Mouse (Mus musculus) stomach, embryonic 15.5 days (tissue): ENCODE data around the gene Ppil6. TPM values are rescaled to one million over a fixed set of nuclear protein-coding genes. Genes with fewer than 3 reads are reported as not detected.
A peak's percentile ranks its signal among the peaks of the same experiment; 100 is the strongest.
"Not testable (repeated sequence)": the region's sequence is repeated elsewhere in the genome, so short reads cannot be mapped to it uniquely, and the experiment has no call there.

Experiments
- ATAC-seq: fragments of 200-750 bp; cut with Nextera tagmentation; 2 replicates; pipeline ENCODE4 v1.8.0; 2017; ENCODE audit warnings: low read depth, moderate number of reproducible peaks, moderate TSS enrichment; ENCODE audit not compliant: insufficient read depth, low FRiP score
- H3K27ac ChIP-seq: fragments of 300-500 bp; sonication (generic); 2 replicates; pipeline ENCODE4 v1.5.1; 2015; ENCODE audit warnings: mild to moderate bottlenecking, inconsistent platforms
- H3K27me3 ChIP-seq: fragments of 300-500 bp; sonication (generic); replicated peaks from 2 replicates; pipeline ENCODE4 v1.6.1; 2015; ENCODE audit warnings: inconsistent platforms
- H3K36me3 ChIP-seq: fragments of 300-500 bp; sonication (generic); 2 replicates; pipeline ENCODE4 v1.6.1; 2015; ENCODE audit warnings: inconsistent platforms
- H3K4me1 ChIP-seq: fragments of 300-500 bp; sonication (generic); 2 replicates; pipeline ENCODE4 v1.6.1; 2015; ENCODE audit warnings: inconsistent platforms
- H3K4me2 ChIP-seq: fragments of 300-500 bp; sonication (generic); 2 replicates; pipeline ENCODE4 v1.6.1; 2015; ENCODE audit warnings: mild to moderate bottlenecking, inconsistent platforms
- H3K4me3 ChIP-seq: fragments of 300-500 bp; sonication (generic); replicated peaks from 2 replicates; pipeline ENCODE4 v1.5.1; 2015; ENCODE audit warnings: inconsistent platforms
- H3K9ac ChIP-seq: fragments of 300-500 bp; sonication (generic); 2 replicates; pipeline ENCODE4 v1.6.1; 2015; ENCODE audit warnings: inconsistent platforms
- H3K9me3 ChIP-seq: fragments of 300-500 bp; sonication (generic); 2 replicates; pipeline ENCODE4 v1.6.1; 2016; ENCODE audit warnings: inconsistent platforms
- WGBS: fragments of 180-500 bp; shearing (Covaris S2); methylation state at CpG from one replicate; pipeline ENCODE4 v1.1.7; 2015; 5-methylcytosine and 5-hydroxymethylcytosine counted together
- polyA plus RNA-seq: library from polyadenylated mRNA; unstranded; fragments of >200 nt; fragmentation: Nextera tagmentation; extraction: Ambion mirVana; gene quantifications from 2 replicates; pipeline ENCODE4 v1.2.1, GENCODE M21; 2015

The Ppil6 gene
- polyA plus RNA-seq, 1 experiment from 2014 or later, result 0.95 TPM

- H3K9me3 ChIP-seq, result no peaks in the 10 kb centered on the region
Observed at GRCm38 (mm10) chr10:41480938-41481880, 9.0 kb upstream of the Ppil6 start.

GRCm38 (mm10) chr10:41482446-41482845 is 7.8 kb upstream of the Ppil6 start:
- H3K4me1 ChIP-seq, result peaks cover 8% of the 10 kb centered on the region; the same call in 1 of the 2 replicates
- H3K4me3 ChIP-seq, result no peak overlapping the region
- 84% methylated on average over 7 of the region's 7 CpGs for WGBS
- H3K9ac ChIP-seq, result no peak overlapping the region
- ATAC-seq, result no peak
- no peaks in the 10 kb centered on the region for H3K27me3 ChIP-seq
- no peak overlapping the region for H3K4me2 ChIP-seq
- H3K36me3 ChIP-seq, result peaks cover 46% of the 10 kb centered on the region
- no peak overlapping the region for H3K27ac ChIP-seq
- no peaks in the 10 kb centered on the region for H3K9me3 ChIP-seq

More at GRCm38 (mm10) chr10:41480938-41481880, 9.0 kb upstream of the Ppil6 start:
- Histone ChIP-seq H3K4me1 (peaks cover 15% of the 10 kb centered on the region; the same call in 1 of the 2 replicates), H3K27ac (no peak overlapping the region), H3K9ac (no peak overlapping the region), H3K4me2 (no peak overlapping the region), H3K36me3 (peaks cover 35% of the 10 kb centered on the region), H3K4me3 (no peak overlapping the region), H3K27me3 (no peaks in the 10 kb centered on the region)
- 69% methylated on average over 33 of the region's 33 CpGs for WGBS
- ATAC-seq, result no peak

GRCm38 (mm10) chr10:41485778-41486177 is 4.5 kb upstream of the Ppil6 start:
- Histone ChIP-seq H3K27ac (no peak overlapping the region), H3K9me3 (no peaks in the 10 kb centered on the region), H3K4me3 (no peak overlapping the region), H3K9ac (no peak overlapping the region), H3K36me3 (peaks cover 45% of the 10 kb centered on the region), H3K4me1 (peaks cover 22% of the 10 kb centered on the region), H3K4me2 (no peak overlapping the region), H3K27me3 (no peaks in the 10 kb centered on the region)
- no peak for ATAC-seq
- WGBS, result 91% methylated on average over 16 of the region's 16 CpGs

DNA sequence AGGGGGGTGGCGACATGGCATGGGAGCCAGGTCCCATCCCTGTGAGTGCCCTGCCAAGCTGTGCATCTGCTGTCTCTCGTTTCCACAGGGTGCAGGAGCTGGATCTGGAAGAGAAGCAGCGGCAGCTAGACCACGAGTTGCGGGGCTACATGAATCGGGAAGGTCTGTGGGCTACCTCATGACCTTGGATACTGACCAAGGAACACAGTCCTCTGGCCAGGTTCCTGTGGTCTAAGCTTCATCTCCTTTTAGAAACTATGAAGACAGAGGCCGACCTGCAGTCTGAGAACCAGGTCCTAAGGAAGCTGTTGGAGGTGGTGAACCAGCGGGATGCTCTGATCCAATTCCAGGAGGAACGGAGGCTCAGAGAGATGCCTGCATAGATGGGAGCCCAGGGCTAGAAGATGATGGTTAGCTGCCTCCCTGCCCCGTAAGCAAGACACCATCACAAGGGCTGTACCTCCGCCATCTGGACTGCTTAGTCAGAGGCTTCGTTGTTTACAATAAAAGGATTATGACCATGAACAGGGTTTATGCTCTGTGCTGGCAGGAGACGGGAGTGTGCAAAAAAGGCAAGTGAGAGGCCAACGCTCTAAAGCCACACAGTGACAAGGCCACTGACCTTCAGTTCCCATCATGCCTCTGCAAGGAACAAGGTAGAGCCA is 3.6 kb upstream of the Ppil6 start:
- WGBS, result 74% methylated on average over 14 of the region's 14 CpGs
- H3K27me3 ChIP-seq, result no peaks in the 10 kb centered on the region
- H3K9me3 ChIP-seq, result no peaks in the 10 kb centered on the region
- no peak overlapping the region for H3K9ac ChIP-seq
- ATAC-seq, result no peak
- no peak overlapping the region for H3K4me3 ChIP-seq
- no peak overlapping the region for H3K4me2 ChIP-seq
- H3K36me3 ChIP-seq, result peaks cover 45% of the 10 kb centered on the region
- H3K4me1 ChIP-seq, result peaks cover 22% of the 10 kb centered on the region
- no peak overlapping the region for H3K27ac ChIP-seq

- no peak overlapping the region for H3K27ac ChIP-seq
- H3K4me2 ChIP-seq, result peak overlapping the region; percentile 100
- peaks cover 36% of the 10 kb centered on the region for H3K36me3 ChIP-seq
- peaks cover 22% of the 10 kb centered on the region for H3K4me1 ChIP-seq
- whole genome bisulfite sequencing, result 25% methylated on average over 7 of the region's 7 CpGs
- H3K4me3 ChIP-seq, result peak overlapping the region; percentile 63
- no peaks in the 10 kb centered on the region for H3K9me3 ChIP-seq
- ATAC-seq, result no peak
- H3K9ac ChIP-seq, result peak overlapping the region; percentile 57; the same call in 1 of the 2 replicates
- no peaks in the 10 kb centered on the region for H3K27me3 ChIP-seq
Observed at GRCm38 (mm10) chr10:41488877-41489276, 1.4 kb upstream of the Ppil6 start.

DNA sequence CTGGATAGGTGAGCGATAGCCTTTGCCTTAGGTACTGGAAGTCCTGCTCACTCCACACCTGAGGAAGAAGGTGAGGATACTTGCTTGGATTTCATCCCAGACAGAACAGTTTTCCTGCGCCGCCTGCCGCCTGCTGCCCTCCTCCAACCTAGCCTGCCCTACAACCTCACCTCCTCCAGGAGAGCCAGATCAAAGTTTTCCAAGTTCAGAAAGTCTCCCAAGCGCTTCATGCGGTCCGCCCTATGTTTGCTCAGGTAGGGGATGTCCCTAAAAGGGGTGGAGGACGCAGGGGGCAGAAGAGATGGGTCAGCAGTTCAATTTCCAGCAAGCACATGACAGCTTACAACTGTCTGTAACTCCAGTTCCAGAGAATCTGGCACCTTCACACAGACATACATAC is 945 bp upstream of the Ppil6 start:
- H3K27me3 ChIP-seq, result no peaks in the 10 kb centered on the region
- peak overlapping the region; percentile 78; the same call in 1 of the 2 replicates for H3K27ac ChIP-seq
- peak overlapping the region; percentile 100 for H3K4me2 ChIP-seq
- no peaks in the 10 kb centered on the region for H3K9me3 ChIP-seq
- peak overlapping the region; percentile 57; the same call in 1 of the 2 replicates for H3K9ac ChIP-seq
- H3K4me1 ChIP-seq, result peaks cover 22% of the 10 kb centered on the region
- H3K36me3 ChIP-seq, result peaks cover 32% of the 10 kb centered on the region
- H3K4me3 ChIP-seq, result peak overlapping the region; percentile 63
- WGBS, result 30% methylated on average over 8 of the region's 8 CpGs
- 0 out of 2 replicates have a peak, but pooled peaks have one; percentile 2 for ATAC-seq

GRCm38 (mm10) chr10:41490518-41490873 is 257 bp downstream of the Ppil6 start:
- H3K4me1 ChIP-seq, result peaks cover 22% of the 10 kb centered on the region
- H3K36me3 ChIP-seq, result peaks cover 23% of the 10 kb centered on the region
- H3K9me3 ChIP-seq, result no peaks in the 10 kb centered on the region
- H3K4me2 ChIP-seq, result peak overlapping the region; percentile 100
- H3K4me3 ChIP-seq, result peak overlapping the region; percentile 63
- H3K27ac ChIP-seq, result no peak overlapping the region
- WGBS, result under 1% methylated on average over 29 of the region's 29 CpGs
- ATAC-seq, result no peak
- H3K27me3 ChIP-seq, result no peaks in the 10 kb centered on the region
- H3K9ac ChIP-seq, result peak overlapping the region; percentile 34; the same call in 1 of the 2 replicates

DNA sequence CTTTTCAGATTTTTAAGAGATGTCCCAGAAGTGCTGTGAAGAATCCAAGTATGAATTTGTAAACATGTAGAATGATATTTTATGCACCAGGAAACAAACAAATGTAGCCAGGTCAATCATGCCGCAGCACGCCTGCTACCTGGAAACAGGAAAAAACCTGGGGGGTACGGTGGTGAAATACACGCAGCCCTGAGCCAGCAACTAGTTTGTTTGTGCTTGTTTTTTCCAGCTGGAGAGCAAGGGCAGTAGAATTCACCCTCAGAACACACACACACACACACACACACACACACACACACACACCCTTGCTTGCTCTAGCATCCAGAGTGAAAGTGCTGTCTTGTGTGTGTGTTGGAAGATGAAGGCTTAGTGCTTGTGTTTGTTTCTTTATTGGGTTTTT is 872 bp downstream of the Ppil6 start:
- Histone ChIP-seq H3K4me1 (peaks cover 22% of the 10 kb centered on the region), H3K4me2 (peak overlapping the region; percentile 100; the same call in 1 of the 2 replicates), H3K27ac (no peak overlapping the region), H3K9me3 (no peaks in the 10 kb centered on the region), H3K9ac (no peak overlapping the region), H3K4me3 (no peak overlapping the region), H3K27me3 (no peaks in the 10 kb centered on the region), H3K36me3 (peaks cover 18% of the 10 kb centered on the region; the same call in 1 of the 2 replicates)
- no peak for ATAC-seq
- 47% methylated on average over 4 of the region's 4 CpGs for WGBS

- Histone ChIP-seq H3K4me3 (no peak overlapping the region), H3K36me3 (no peaks in the 10 kb centered on the region), H3K27ac (no peak overlapping the region), H3K9me3 (no peaks in the 10 kb centered on the region), H3K4me1 (no peaks in the 10 kb centered on the region), H3K27me3 (no peaks in the 10 kb centered on the region), H3K4me2 (no peak overlapping the region), H3K9ac (no peak overlapping the region)
- no peak for ATAC-seq
- WGBS, result 67% methylated on average over 4 of the region's 4 CpGs
Observed at GRCm38 (mm10) chr10:41500941-41501340, 10.7 kb downstream of the Ppil6 start.

- WGBS, result 88% methylated on average over 1 of the region's 1 CpGs
- H3K27me3 ChIP-seq, result no peaks in the 10 kb centered on the region
Observed at GRCm38 (mm10) chr10:41504996-41505395, 14.8 kb downstream of the Ppil6 start.

GRCm38 (mm10) chr10:41505446-41505845 is 15.2 kb downstream of the Ppil6 start:
- H3K9ac ChIP-seq, H3K4me3 ChIP-seq, H3K27ac ChIP-seq, ATAC-seq, H3K4me1 ChIP-seq, H3K9me3 ChIP-seq, H3K4me2 ChIP-seq, H3K27me3 ChIP-seq, H3K36me3 ChIP-seq: not testable (repeated sequence)
- 6% methylated on average over 3 of the region's 3 CpGs for WGBS

More at GRCm38 (mm10) chr10:41504996-41505395, 14.8 kb downstream of the Ppil6 start:
- Histone ChIP-seq H3K9me3 (no peaks in the 10 kb centered on the region), H3K27ac (no peak overlapping the region), H3K4me2 (no peak overlapping the region), H3K4me1 (no peaks in the 10 kb centered on the region), H3K36me3 (no peaks in the 10 kb centered on the region), H3K9ac (no peak overlapping the region), H3K4me3 (no peak overlapping the region)
- no peak for ATAC-seq

- no peak overlapping the region for H3K4me2 ChIP-seq
- H3K4me3 ChIP-seq, result no peak overlapping the region
- no peak overlapping the region for H3K27ac ChIP-seq
- no peaks in the 10 kb centered on the region for H3K9me3 ChIP-seq
- no peaks in the 10 kb centered on the region for H3K36me3 ChIP-seq
- H3K4me1 ChIP-seq, result no peaks in the 10 kb centered on the region
- no peak overlapping the region for H3K9ac ChIP-seq
- 33% methylated on average over 2 of the region's 2 CpGs for WGBS
- no peaks in the 10 kb centered on the region for H3K27me3 ChIP-seq
- ATAC-seq, result no peak
Observed at GRCm38 (mm10) chr10:41509160-41509559, 18.9 kb downstream of the Ppil6 start.
